Mouse (Mus musculus): Measurements from ENCODE around the gene Chst15.

Gene Chst15

GRCm38 (mm10) chr7:132231476-132231875, 85.6 kb downstream of the Chst15 start:
- Histone ChIP-seq H3K36me3 (ENCODE audit: insufficient read depth, low read length) (no peaks in the 10 kb centered on the region), H3K4me3 (replicated peaks; ENCODE audit: low read length) (no peak overlapping the region), H3K27me3 (ENCODE audit: insufficient read depth, low read length) (peaks cover 7% of the 10 kb centered on the region; the same call in 1 of the 2 replicates), H3K9me3 (ENCODE audit: low read length) (no peaks in the 10 kb centered on the region), H3K4me1 (replicated peaks; ENCODE audit: low read depth, low read length) (peaks cover 9% of the 10 kb centered on the region)
- TF ChIP-seq NANOG (IDR thresholded peaks at IDR 0.05; ENCODE audit: borderline replicate concordance, low read length) = no peak
- TF ChIP-seq CTCF (conservative IDR thresholded peaks at IDR 0.05; ENCODE audit: low read length) = no peak
- no peak for TF ChIP-seq POU5F1 (IDR thresholded peaks at IDR 0.05; ENCODE audit: borderline replicate concordance, low read length)

GRCm38 (mm10) chr7:132230961-132231360, 86.1 kb downstream of the Chst15 start:
- Histone ChIP-seq H3K4me1 (replicated peaks; ENCODE audit: low read depth, low read length) (peaks cover 9% of the 10 kb centered on the region), H3K36me3 (ENCODE audit: insufficient read depth, low read length) (no peaks in the 10 kb centered on the region), H3K4me3 (replicated peaks; ENCODE audit: low read length) (no peak overlapping the region), H3K27me3 (ENCODE audit: insufficient read depth, low read length) (peaks cover 8% of the 10 kb centered on the region; the same call in 1 of the 2 replicates), H3K9me3 (ENCODE audit: low read length) (no peaks in the 10 kb centered on the region)
- TF ChIP-seq NANOG (IDR thresholded peaks at IDR 0.05; ENCODE audit: borderline replicate concordance, low read length) (no peak), CTCF (conservative IDR thresholded peaks at IDR 0.05; ENCODE audit: low read length) (no peak), POU5F1 (IDR thresholded peaks at IDR 0.05; ENCODE audit: borderline replicate concordance, low read length) (no peak)

GRCm38 (mm10) chr7:132227075-132227640, 89.9 kb downstream of the Chst15 start:
- no peak for TF ChIP-seq CTCF (conservative IDR thresholded peaks at IDR 0.05; ENCODE audit: low read length)
- TF ChIP-seq NANOG (IDR thresholded peaks at IDR 0.05; ENCODE audit: borderline replicate concordance, low read length) = no peak
- no peak for TF ChIP-seq POU5F1 (IDR thresholded peaks at IDR 0.05; ENCODE audit: borderline replicate concordance, low read length)
- Histone ChIP-seq H3K4me3 (replicated peaks; ENCODE audit: low read length) (no peak overlapping the region), H3K4me1 (replicated peaks; ENCODE audit: low read depth, low read length) (no peaks in the 10 kb centered on the region), H3K27me3 (ENCODE audit: insufficient read depth, low read length) (peaks cover 13% of the 10 kb centered on the region), H3K36me3 (ENCODE audit: insufficient read depth, low read length) (no peaks in the 10 kb centered on the region), H3K9me3 (ENCODE audit: low read length) (no peaks in the 10 kb centered on the region)

- Histone ChIP-seq H3K4me3 (replicated peaks; ENCODE audit: low read length) (no peak overlapping the region), H3K4me1 (replicated peaks; ENCODE audit: low read depth, low read length) (no peaks in the 10 kb centered on the region), H3K9me3 (ENCODE audit: low read length) (no peaks in the 10 kb centered on the region), H3K27me3 (ENCODE audit: insufficient read depth, low read length) (peaks cover 13% of the 10 kb centered on the region), H3K36me3 (ENCODE audit: insufficient read depth, low read length) (no peaks in the 10 kb centered on the region)
- peak; percentile 78 for TF ChIP-seq CTCF (conservative IDR thresholded peaks at IDR 0.05; ENCODE audit: low read length)
- TF ChIP-seq NANOG (IDR thresholded peaks at IDR 0.05; ENCODE audit: borderline replicate concordance, low read length) = no peak
These were observed 90.5 kb downstream of the Chst15 start for GRCm38 (mm10) chr7:132226379-132227074.

- no peak for TF ChIP-seq CTCF (conservative IDR thresholded peaks at IDR 0.05; ENCODE audit: low read length)
- no peak for TF ChIP-seq NANOG (IDR thresholded peaks at IDR 0.05; ENCODE audit: borderline replicate concordance, low read length)
- TF ChIP-seq POU5F1 (IDR thresholded peaks at IDR 0.05; ENCODE audit: borderline replicate concordance, low read length) = no peak
These were observed 93.4 kb downstream of the Chst15 start for GRCm38 (mm10) chr7:132223452-132224141.

GRCm38 (mm10) chr7:132214031-132214430, 103.0 kb downstream of the Chst15 start:
- Histone ChIP-seq H3K4me1 (replicated peaks; ENCODE audit: low read depth, low read length) (no peaks in the 10 kb centered on the region), H3K36me3 (ENCODE audit: insufficient read depth, low read length) (no peaks in the 10 kb centered on the region), H3K9me3 (ENCODE audit: low read length) (peaks cover 18% of the 10 kb centered on the region), H3K4me3 (replicated peaks; ENCODE audit: low read length) (no peak overlapping the region), H3K27me3 (ENCODE audit: insufficient read depth, low read length) (peaks cover 26% of the 10 kb centered on the region; the same call in 1 of the 2 replicates)
- no peak for TF ChIP-seq POU5F1 (IDR thresholded peaks at IDR 0.05; ENCODE audit: borderline replicate concordance, low read length)
- no peak for TF ChIP-seq NANOG (IDR thresholded peaks at IDR 0.05; ENCODE audit: borderline replicate concordance, low read length)
- TF ChIP-seq CTCF (conservative IDR thresholded peaks at IDR 0.05; ENCODE audit: low read length) = no peak

More at GRCm38 (mm10) chr7:132223452-132224141, 93.4 kb downstream of the Chst15 start:
- H3K27me3 ChIP-seq (ENCODE audit: insufficient read depth, low read length) = peaks cover 8% of the 10 kb centered on the region
- H3K9me3 ChIP-seq (ENCODE audit: low read length) = no peaks in the 10 kb centered on the region
- no peaks in the 10 kb centered on the region for H3K36me3 ChIP-seq (ENCODE audit: insufficient read depth, low read length)
- H3K4me3 ChIP-seq (replicated peaks; ENCODE audit: low read length) = no peak overlapping the region
- no peaks in the 10 kb centered on the region for H3K4me1 ChIP-seq (replicated peaks; ENCODE audit: low read depth, low read length)

GRCm38 (mm10) chr7:132213460-132213859, 103.6 kb downstream of the Chst15 start:
- Histone ChIP-seq H3K36me3 (ENCODE audit: insufficient read depth, low read length) (no peaks in the 10 kb centered on the region), H3K4me1 (replicated peaks; ENCODE audit: low read depth, low read length) (no peaks in the 10 kb centered on the region), H3K9me3 (ENCODE audit: low read length) (peaks cover 18% of the 10 kb centered on the region)

GRCm38 (mm10) chr7:132211920-132212701, 104.9 kb downstream of the Chst15 start:
- Histone ChIP-seq H3K4me3 (replicated peaks; ENCODE audit: low read length) (no peak overlapping the region), H3K27me3 (ENCODE audit: insufficient read depth, low read length) (peaks cover 33% of the 10 kb centered on the region; the same call in 1 of the 2 replicates), H3K9me3 (ENCODE audit: low read length) (peaks cover 18% of the 10 kb centered on the region), H3K36me3 (ENCODE audit: insufficient read depth, low read length) (no peaks in the 10 kb centered on the region), H3K4me1 (replicated peaks; ENCODE audit: low read depth, low read length) (no peaks in the 10 kb centered on the region)
- TF ChIP-seq POU5F1 (IDR thresholded peaks at IDR 0.05; ENCODE audit: borderline replicate concordance, low read length) = no peak
- no peak for TF ChIP-seq NANOG (IDR thresholded peaks at IDR 0.05; ENCODE audit: borderline replicate concordance, low read length)

More at GRCm38 (mm10) chr7:132213460-132213859, 103.6 kb downstream of the Chst15 start:
- TF ChIP-seq CTCF (conservative IDR thresholded peaks at IDR 0.05; ENCODE audit: low read length) = peak; percentile 51
- no peak for TF ChIP-seq NANOG (IDR thresholded peaks at IDR 0.05; ENCODE audit: borderline replicate concordance, low read length)
- Histone ChIP-seq H3K27me3 (ENCODE audit: insufficient read depth, low read length) (peaks cover 30% of the 10 kb centered on the region; the same call in 1 of the 2 replicates), H3K4me3 (replicated peaks; ENCODE audit: low read length) (no peak overlapping the region)

Data from E14TG2a.4 (cell line).